Mouse (Mus musculus): ENCODE results near the gene Dtx2. TPM values are rescaled to one million over a fixed set of nuclear protein-coding genes. Genes with fewer than 3 reads are reported as not detected.

The Dtx2 gene
- polyA plus RNA-seq, 1 experiment from 2014 or later = 34.8 TPM

Other genes starting within 250 kb of the Dtx2 start
- gene Styxl1, start 216.4 kb upstream of the Dtx2 start, polyA plus RNA-seq (2016; fragmentation: Nextera tagmentation; extraction: Ambion mirVana) = 0.24 and 0.43 TPM in 2 replicates
- 609 and 683 TPM in 2 replicates for gene Mdh2, start 216.3 kb upstream of the Dtx2 start, polyA plus RNA-seq (2016; fragmentation: Nextera tagmentation; extraction: Ambion mirVana)
- 18.8 and 38.5 TPM in 2 replicates for gene Srrm3, start 187.9 kb upstream of the Dtx2 start, polyA plus RNA-seq (2016; fragmentation: Nextera tagmentation; extraction: Ambion mirVana)
- gene Hspb1, start 106.9 kb upstream of the Dtx2 start, polyA plus RNA-seq (2016; fragmentation: Nextera tagmentation; extraction: Ambion mirVana) = 10.6 and 24.0 TPM in 2 replicates
- gene Ywhag, start 60.2 kb upstream of the Dtx2 start, polyA plus RNA-seq (2016; fragmentation: Nextera tagmentation; extraction: Ambion mirVana) = 274 and 348 TPM in 2 replicates
- gene Ssc4d, start 20.3 kb upstream of the Dtx2 start, polyA plus RNA-seq (2016; fragmentation: Nextera tagmentation; extraction: Ambion mirVana) = 1.3 and 1.6 TPM in 2 replicates
- gene Zp3, start 14.7 kb upstream of the Dtx2 start, polyA plus RNA-seq (2016; fragmentation: Nextera tagmentation; extraction: Ambion mirVana) = not detected in 2 replicates
- gene Upk3b, start 43.7 kb downstream of the Dtx2 start, polyA plus RNA-seq (2016; fragmentation: Nextera tagmentation; extraction: Ambion mirVana) = 0.09 and 0.26 TPM in 2 replicates
- gene Upk3bl, start 59.7 kb downstream of the Dtx2 start, polyA plus RNA-seq (2016; fragmentation: Nextera tagmentation; extraction: Ambion mirVana) = 1.1 and 1.8 TPM in 2 replicates
- gene Rasa4, start 89.1 kb downstream of the Dtx2 start, polyA plus RNA-seq (2016; fragmentation: Nextera tagmentation; extraction: Ambion mirVana) = 4.8 and 5.5 TPM in 2 replicates
- 288 and 292 TPM in 2 replicates for gene Polr2j, start 121.8 kb downstream of the Dtx2 start, polyA plus RNA-seq (2016; fragmentation: Nextera tagmentation; extraction: Ambion mirVana)
- gene Lrwd1, start 141.3 kb downstream of the Dtx2 start, polyA plus RNA-seq (2016; fragmentation: Nextera tagmentation; extraction: Ambion mirVana) = 54.3 and 59.7 TPM in 2 replicates
- 25.1 and 25.7 TPM in 2 replicates for gene Alkbh4, start 141.3 kb downstream of the Dtx2 start, polyA plus RNA-seq (2016; fragmentation: Nextera tagmentation; extraction: Ambion mirVana)
- gene Orai2, start 175.9 kb downstream of the Dtx2 start, polyA plus RNA-seq (2016; fragmentation: Nextera tagmentation; extraction: Ambion mirVana) = 8.5 and 10.9 TPM in 2 replicates
- 67.6 and 77.6 TPM in 2 replicates for gene Prkrip1, start 204.2 kb downstream of the Dtx2 start, polyA plus RNA-seq (2016; fragmentation: Nextera tagmentation; extraction: Ambion mirVana)